Mouse (Mus musculus) adrenal gland, adult 2 months (tissue): Measurements from ENCODE around the gene Srek1. TPM values are rescaled to one million over a fixed set of nuclear protein-coding genes. Genes with fewer than 3 reads are reported as not detected.

Source experiments
- DNase-seq: peaks from one replicate; pipeline ENCODE4 v3.0.0; 2021
- polyA plus RNA-seq: library from polyadenylated mRNA; depleted of rRNA; stranded (reverse); fragments of >200 nt; gene quantifications from 2 replicates; pipeline ENCODE4 v1.2.3, GENCODE M21; 2012; rRNA removed
- total RNA-seq, 2 experiments: library from RNA; stranded (reverse); gene quantifications; 2 replicates each; pipeline ENCODE4 v1.2.3; 2021

The Srek1 gene
- total and polyA plus RNA-seq, 3 experiments, result 20.0 to 61.2 (median 44.1) TPM

DNA sequence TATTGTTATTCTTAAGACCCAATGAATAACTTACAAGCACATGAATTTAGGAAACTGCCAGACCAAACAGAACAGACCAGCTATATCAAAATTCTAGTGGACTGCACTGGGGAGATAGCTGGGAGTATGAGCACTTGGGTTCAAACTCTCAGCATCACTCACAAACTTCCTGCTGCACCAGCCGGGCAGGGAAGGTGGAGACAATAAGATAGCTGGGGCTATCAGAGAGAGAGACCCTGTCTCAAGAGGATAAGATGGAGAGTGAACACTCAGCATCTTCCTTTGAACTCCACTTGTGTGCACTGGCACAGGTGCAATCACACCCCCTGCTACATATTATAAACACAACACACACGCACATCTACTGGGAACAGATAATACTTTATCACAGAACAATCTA, 47.5 kb downstream of the Srek1 start:
- DNase-seq, result no peak

DNA sequence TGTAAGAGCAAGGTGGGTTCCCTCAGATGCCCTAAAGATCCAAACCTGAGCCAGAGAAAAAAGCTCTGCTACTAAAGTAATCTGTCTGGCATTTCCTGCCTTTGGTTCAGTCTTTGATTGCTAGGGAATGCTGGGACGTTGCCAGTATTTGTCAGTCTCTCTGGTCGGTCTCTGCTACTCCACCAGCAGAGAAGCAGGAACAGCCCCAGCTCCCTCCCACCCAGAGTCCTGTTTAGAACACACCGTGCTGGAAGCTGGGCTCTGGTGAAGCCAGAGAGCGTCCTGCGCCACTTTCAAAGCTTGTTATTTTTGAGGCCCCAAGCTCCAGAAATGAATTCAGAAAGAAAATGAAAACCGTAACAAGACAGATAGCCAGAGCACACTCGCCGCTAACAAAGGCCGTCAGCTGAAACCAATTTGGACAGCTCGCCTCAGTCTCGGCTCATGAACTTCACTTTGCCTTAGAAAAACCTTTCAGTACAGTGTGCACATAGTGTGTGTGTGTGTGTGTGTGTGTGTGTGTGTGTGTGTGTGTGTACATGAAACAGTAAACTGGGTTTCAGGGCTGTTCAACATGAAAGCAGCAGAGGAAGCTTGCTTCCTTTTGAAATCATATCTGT, 62.9 kb downstream of the Srek1 start:
- DNase-seq, result peak; percentile 62

DNA sequence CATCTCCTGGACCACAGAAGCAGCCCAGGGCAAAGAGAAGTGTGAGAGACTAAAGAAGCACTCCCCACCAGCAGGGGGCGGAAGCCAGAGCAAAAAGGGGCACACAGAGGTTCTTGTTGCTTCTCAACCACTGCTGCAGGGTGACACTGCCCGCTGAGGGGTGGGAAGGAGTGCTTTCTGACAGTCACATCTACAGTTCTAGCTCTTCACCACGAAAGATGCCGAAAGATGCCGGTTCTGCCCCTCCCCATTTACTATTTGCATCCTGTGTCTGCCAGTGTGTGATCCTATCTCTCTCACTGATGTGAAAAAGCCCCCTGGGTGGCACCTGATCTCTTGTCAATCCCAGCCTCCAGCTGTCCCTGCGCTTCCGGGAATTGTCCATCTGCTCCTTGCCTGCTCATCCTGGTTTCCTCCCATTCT, 64.0 kb downstream of the Srek1 start:
- peak; percentile 23 for DNase-seq

DNA sequence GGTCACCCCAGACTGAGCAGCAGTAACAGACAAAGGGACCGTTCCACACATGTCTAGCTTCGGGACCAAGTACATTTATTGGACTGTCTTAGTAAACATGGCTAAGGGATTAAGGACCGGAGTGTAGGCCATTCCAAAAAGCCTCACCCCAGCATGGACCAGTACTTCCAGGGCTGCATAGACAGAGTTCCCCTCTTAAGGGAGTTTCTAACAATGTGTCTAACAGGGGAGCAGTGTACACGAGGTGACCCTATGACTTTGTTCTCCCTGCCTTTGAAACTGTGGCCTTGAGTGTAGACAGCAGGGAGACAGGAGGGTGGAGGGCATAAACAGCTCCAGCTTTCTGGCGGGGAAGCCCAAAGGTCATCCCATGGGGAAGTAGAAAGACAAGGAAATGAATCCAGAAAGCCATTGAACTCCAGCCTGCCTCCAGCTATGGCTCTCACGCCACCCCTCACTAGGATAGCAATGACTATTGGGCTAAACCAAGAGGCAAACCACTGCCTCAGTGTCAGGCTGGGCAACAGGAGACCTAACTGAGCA, 68.9 kb downstream of the Srek1 start:
- no peak for DNase-seq

DNA sequence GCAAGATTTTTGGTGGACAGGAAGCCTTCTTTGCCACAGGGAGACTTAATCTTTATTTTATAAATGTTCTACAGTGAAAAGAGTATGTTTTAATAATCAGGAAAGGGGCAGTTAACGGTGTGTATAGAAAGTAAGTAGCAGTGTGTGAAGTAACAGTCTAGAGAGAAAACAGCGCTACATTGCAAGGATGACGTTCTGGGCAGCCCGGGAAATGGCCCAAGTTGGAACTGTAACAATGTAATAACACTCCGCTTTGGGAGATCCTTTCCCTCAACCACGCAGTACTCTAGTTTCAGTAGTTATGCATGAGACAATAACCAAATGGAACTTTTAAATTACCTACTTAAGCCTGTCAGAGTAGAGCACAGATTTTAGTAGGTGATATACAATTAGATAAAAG, 70.6 kb downstream of the Srek1 start:
- DNase-seq, result no peak

DNA sequence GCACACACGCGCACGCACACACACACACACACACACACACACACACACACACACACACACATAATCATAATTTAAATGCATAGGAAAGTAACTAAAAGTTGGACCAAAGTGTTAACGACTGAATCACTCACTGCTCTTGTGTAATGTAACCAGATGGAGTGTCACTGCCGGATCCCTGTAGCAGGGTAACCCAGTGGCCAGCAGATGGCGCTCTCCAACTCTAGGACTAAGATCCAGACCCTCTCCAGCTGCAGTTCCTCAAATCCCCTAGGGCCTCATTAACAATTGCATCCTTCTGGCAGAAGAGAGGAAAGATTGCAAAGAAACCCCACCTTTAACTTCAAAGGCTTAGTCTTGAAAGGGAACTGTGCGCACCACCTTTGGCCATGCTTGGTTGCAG, 71.0 kb downstream of the Srek1 start:
- DNase-seq, result peak; percentile 66

DNA sequence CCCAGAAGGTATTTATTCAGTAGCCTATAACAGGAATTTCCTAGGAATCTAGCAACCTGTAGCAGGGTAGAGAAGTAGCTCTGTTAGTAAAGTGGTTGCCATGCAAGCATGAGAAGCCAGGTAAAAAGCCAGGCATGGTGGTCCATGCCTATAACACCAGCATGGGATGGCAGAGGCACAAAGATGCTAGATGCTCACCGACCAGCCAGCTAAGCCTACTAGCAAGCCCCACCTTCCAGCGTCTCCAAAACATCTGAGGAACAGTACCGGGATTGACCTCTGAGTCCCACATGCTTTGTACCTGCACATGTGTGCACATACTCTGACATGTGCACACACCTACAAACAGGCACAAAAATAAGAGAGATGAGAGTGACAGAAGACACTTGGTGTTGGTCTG, 72.1 kb downstream of the Srek1 start:
- no peak for DNase-seq

DNA sequence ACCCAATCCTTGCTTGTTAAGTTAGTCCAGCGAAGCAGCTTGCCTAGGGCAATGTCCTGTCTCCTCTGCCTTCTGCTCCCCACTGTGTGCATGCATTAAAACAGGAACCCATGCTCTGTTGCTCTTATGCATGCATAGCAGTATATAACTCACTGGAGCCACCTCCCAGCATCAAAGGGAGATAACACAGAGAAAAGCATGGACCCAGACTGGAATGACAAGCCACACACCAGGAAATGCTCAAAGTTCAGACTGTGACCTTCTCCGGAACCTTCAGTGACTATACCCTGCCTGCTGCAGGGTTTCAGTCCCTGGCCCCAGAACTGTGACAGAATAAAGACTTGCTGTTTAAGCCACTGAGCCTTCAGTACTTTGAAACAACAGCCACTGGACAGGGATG, 73.7 kb downstream of the Srek1 start:
- DNase-seq, result no peak

DNA sequence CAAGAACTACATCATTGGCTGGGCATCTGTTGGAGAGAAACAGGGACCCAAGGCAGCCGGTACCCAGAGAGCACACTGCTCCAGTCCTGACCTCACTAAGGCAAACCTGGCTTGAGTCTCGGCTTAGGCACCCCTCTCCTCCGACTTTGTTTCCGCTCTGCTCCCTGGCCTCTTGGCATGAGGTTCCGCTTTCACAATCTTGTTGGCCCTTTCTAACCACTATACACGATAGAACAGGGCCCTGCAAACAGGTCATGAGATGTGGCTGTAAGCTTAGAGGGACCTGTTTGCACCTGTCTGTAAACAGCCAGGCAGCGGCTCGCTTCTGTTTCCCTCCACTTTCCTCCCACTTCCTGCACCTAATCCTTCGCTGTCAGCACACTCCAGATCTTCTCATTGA, 76.4 kb downstream of the Srek1 start:
- DNase-seq, result no peak

DNA sequence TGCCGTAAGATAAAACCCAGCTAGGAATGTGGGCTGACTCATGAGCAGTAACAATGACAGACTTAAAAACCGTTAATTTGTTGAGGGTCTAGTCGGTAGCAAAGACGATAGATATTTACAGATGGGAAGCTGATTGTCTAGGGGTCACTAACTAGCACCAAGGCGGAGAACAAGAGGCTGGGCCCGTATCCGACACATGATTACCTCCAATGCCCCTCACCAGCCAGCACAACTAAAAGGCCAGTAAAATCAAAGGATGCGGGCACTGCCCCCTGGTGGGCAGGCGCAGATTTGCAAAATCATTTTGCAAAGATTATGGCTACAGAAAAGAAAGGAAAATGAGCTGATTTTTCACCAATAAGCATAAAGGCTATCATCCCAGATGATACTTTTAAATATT, 78.2 kb downstream of the Srek1 start:
- DNase-seq, result peak; percentile 63

DNA sequence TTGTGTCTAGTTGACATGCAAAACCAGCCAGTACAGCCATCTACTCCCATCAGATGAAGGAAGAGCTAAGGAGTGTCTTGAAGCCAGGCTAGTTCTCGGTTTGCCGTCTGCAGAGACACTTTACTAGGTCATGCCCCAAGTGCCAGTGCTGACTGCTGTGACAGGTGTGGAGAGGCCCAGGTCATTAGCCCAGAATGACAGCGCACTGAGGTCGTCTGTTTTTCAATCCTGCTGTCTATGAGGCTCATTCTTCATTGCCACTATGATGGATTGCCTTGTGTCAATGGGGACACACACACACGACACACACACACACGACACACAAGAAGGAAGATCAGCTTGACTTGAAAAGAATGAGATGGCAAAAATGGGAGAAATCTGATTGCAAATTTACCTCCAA, 79.0 kb downstream of the Srek1 start:
- no peak for DNase-seq

Other genes with a start within 250 kb of the Srek1 start
- gene Erbin, start 145.9 kb upstream of the Srek1 start, total RNA-seq, result 10 to 100 TPM; 88.6 to 88.9 TPM
- gene Erbin, start 145.9 kb upstream of the Srek1 start, polyA plus RNA-seq, result 4.3 and 5.8 TPM in 2 replicates